Mouse (Mus musculus): ENCODE measurements around the gene Camk1d.
"Not testable (repeated sequence)": the region's sequence is repeated elsewhere in the genome, so short reads cannot be mapped to it uniquely, and the experiment has no call there.

Camk1d gene

DNA sequence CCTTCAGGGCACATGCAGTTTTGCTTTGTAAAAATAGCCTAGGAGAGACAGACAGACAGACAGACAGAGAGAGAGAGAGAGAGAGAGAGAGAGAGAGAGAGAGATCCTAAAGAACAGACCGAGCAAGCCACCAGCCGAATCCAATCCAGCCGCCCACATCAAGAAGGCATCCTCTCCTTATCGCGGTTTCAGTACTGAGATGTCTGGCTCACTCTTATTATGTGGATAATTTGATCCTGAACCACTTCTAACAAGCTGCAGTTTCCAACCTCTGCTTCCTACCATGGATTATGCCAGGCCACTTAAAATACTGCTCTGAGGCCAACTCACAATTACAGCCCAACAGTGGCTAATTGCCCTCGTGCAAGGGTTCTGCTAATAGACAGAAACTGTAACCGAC is 325.9 kb downstream of the Camk1d start:
- no peak for DNase-seq

DNA sequence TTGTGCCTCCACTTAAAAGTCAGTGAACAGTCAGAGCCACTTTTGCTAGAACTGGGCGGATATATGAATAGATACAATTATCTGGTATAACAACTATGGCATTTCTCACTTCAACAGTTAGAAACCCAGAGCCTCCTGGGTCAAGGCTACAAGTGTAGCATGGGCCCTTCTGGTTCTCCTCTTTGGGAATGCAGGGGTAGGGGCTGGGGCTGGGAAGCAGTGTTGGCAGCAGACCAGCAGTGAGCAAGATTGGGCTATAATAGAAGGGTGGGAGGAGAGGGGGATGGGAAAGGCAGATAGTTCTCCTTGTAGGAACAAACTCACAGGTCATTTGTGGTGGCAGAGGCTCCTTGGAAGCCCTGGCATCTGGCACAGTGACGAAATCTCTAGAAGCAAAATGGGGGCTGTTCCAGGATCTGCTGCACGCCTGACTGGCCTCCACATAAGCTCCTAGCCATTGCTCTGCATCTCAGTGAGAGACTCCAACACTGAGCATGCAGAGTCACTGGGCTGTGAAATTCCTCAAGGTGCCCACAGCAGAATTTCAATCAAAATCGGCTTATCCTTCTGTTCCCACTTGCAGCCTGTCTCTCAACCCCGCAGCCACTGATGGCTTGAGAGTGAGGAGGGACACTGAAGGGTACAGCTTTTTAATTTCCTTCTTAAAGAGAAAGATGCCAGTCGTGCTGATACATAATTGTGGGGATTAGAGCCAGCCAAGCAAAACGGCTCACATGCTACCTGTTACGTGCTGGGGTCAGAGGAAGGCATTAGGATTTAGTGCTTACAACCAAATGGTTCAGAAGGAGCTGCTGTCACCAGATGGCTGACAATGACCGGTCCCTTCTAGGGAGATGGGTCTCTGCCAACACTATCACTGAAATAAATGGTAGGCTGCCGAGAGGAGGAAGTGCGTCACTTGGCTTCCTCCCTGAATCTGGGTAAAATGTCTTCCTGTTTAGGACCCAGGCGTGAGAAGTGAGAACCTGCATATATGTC is 332.3 kb downstream of the Camk1d start:
- DNase-seq, result no peak

- DNase-seq, result no peak
Measured at GRCm38 (mm10) chr2:5380973-5381372, 333.3 kb downstream of the Camk1d start.

- DNase-seq, result not testable (repeated sequence)
Measured at GRCm38 (mm10) chr2:5378922-5379321, 335.4 kb downstream of the Camk1d start.

GRCm38 (mm10) chr2:5378066-5378672 is 336.1 kb downstream of the Camk1d start:
- DNase-seq, result no peak

- DNase-seq, result no peak
Measured at GRCm38 (mm10) chr2:5372886-5373429, 341.4 kb downstream of the Camk1d start.

- peak; percentile 19 for DNase-seq
Measured at GRCm38 (mm10) chr2:5371316-5371715, 343.0 kb downstream of the Camk1d start.

DNA sequence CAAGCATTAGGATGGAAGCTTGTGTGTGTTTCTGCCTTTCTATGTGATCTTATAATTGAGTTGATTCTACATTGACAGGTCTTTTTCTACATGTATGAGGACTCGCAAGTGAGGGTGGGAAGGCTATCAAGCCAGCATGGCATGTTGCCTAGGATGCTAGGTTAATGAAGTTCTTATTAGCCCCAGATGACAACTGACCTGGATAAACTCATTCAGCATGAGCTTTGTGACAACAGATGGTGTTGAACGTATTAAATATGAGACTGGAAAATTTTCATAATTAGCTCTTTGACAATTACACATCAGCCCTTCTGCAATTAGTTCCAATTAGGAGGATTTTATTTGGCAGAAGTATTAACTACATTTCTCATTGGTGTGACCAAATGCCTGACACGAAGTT is 343.7 kb downstream of the Camk1d start:
- DNase-seq, result no peak

DNA sequence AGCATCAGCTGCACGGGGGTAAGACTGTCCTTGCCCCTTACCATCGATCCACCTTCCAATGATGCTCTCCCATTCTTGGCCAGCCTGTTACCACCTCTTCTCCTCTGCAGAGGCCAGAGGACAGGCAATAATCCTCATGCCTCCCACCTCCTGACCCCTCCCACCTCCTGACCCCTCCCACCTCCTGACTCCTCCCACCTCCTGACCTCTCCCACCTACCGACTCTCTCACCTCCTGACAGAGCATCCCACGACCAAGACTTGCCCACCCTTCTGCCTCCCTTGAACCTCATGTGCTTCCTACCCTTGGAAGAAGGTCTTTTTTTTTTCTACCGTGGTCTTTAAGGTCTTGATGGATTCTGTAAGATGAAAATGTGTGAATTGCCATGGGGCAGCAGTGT is 350.5 kb downstream of the Camk1d start:
- no peak for DNase-seq

- no peak for DNase-seq
Measured at GRCm38 (mm10) chr2:5358049-5358448, 356.3 kb downstream of the Camk1d start.

- no peak for DNase-seq
Measured at GRCm38 (mm10) chr2:5357056-5357455, 357.3 kb downstream of the Camk1d start.

DNA sequence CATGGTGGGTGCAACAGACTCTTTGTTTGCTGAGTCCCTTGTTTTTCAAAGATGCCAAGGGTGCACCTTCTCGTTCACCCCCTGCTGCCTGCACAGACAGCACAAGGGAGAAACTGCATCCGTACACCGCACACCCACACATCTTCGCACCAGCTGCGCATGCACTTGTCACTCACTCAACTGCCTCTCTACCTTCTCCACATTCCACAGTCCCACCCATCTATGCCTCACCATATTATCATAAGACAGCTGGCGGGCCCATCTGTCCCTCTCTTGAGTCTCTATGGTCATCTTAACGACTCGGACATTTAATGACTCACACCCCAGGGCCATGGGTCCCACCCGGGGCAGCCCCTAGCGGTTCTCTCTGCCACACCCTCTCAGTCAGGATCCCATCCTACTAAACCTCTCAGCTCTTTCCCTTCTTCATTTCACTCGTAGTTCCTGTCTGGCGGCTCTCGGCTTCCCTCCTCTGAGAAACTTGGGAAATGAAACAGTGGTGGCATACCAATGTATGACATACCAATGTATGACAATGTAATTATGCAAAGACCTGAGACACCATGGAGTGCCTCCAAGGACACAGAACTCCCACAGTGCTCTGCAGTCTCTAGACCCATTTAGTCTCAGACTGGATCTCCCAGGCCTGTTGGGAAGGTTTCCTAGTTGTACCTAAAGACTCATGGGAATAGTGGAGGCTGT is 361.3 kb downstream of the Camk1d start:
- no peak for DNase-seq

DNA sequence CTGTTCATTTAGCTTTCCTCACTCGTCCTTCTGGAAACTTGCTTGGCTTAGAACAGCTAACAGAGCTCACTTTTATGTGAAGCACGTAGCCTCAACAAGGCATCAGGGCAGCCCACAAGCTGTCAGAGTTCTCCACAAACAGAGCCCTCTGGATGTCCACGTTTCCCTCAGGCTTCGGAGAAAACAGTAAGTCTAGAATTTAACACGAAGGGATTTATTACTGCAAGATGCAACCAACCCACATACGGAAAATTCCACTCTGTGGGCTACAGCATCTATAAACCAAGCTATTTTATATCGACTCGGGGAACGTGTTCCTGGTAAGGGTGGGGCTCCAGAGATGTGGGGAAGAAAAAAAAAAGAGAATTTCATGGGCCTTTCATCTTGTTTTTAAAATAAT is 369.0 kb downstream of the Camk1d start:
- no peak for DNase-seq

DNA sequence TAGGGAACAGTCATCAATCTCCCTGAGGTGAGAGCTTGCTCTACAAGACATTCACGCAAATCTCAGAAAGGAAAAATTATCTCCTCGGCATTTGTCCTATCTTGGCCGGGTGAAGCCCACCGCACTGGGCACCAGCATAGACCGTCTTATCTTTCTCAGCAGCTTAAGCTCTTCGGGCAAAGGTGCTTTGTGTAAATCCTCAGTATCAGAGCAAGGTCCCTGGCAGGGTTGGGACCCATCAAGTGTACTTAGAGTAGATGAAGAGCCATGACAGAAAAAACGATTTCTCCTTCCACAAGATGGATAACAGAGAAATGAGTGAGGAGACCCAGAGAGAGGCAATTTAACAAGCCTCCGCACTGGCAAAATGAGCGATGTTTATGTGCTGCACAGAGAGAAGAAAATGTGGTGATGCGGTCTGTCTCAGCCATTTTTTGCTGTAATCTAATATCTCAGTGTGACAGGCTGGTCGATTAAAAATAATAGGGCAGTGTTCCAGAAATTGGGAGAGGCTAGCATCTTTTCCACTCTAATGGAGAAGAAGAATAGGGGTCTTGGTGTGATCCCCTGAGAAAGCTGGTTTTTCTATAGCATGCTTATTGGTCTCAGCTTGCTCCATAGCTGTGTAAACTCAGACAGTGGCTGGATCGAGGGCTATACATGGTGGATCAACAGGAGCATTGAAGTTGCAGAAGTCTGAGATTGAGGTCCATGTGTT is 386.6 kb downstream of the Camk1d start:
- DNase-seq, result no peak

DNA sequence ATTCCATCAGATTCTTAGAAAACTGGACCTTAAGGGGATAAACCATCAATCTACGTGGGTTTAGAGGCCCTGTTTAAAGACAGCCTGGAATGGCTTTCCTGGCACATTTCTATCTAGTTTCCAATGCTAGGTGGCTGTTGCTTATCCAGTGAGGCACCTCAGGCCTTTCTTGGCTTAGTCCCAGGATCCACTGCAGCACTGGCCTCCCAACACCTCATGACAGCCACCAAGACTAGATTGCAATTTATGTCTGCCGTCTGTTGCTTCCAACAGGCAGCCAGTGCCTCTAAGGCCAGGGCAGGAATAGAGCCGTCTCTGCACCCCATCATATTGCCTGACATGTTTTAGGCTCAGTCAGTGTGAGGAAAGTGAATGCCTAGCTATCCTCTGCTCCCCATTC is 389.5 kb downstream of the Camk1d start:
- DNase-seq, result no peak

DNA sequence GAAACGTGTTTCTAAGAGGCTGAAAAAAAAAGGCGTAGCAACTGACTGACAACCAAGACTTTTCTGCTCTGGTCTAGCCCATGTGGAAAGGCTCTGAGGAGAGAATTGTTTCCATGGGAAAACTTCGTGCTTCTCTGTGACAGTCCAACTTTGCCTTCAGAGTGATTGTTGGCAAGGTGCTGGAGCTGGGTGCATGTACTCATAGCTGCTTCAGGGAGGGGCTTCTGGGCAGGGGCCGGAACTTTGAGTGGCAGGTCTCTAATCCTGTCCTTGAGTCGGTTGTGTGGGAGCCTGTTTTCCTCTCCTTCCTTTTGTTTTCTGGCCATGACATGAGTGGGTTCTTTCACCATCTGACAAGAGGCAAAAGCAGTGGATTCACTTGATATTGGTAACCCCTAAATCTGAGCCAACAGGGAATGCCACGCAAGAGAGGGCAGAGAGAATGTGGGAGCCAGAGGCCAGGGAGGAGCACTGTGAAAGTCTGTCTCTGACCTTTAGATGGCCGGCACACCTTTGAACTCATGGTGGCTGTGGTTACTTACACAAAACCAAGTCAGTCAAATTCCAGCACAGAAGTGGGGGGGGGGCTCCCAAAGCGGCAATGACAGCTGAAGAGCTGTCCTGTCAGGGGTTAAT is 392.5 kb downstream of the Camk1d start:
- DNase-seq, result no peak

DNA sequence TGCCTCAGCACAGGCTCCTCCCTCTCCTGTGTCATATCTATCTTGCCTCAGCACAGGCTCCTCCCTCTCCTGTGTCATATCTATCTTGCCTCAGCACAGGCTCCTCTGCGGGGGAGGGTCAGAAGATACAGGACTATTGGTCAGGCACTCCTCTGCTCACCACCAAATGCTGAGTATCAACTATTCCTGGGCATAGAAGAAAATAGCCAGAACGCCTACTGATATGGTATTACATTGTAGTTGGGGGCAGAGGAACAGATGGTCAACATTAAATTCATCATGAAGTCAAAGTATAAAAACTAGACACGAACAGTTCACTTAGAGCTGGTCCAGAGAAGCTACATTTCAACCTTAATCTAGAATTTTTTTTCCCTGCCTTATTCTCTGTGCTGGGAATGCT is 395.2 kb downstream of the Camk1d start:
- no peak for DNase-seq

DNA sequence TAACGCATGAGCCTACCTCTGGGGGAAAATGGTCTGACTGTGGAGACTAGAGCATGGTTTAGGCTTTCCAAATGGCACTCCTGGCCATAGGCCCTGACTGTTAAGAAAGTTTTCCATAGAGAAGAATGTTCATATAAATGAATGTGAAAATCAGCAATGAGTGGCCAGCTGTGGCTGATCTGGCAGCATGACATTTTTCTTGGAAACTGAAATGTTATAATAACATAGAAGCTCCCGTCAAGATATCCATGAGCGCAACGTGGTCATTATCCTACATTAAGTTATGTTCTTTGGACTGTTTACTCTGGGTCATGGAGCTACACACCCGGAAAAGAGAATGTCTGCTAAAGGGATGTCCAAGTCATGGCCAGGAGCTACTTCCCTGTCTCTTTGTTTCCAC is 397.6 kb downstream of the Camk1d start:
- no peak for DNase-seq

DNA sequence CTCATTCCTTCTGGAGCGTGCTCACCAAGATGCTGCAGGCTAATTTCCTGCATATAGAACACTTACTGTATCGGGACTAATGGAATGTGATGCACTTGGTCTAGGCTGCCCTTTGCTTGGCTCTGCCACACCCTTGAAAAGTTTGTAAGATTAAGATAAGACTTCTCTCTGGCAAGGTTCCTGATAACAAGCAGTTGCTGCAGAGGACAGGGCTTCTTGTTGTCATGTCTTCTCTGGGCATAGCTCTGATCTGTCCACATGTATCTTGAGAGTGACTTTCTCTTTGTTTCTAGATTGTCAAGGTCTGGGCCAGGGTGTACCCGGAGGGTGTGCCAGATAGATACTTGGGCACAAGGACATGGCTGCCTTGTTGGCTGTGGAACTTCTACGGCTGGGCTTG is 398.1 kb downstream of the Camk1d start:
- DNase-seq, result no peak

GRCm38 (mm10) chr2:5315291-5315828 is 399.0 kb downstream of the Camk1d start:
- DNase-seq, result no peak

DNA sequence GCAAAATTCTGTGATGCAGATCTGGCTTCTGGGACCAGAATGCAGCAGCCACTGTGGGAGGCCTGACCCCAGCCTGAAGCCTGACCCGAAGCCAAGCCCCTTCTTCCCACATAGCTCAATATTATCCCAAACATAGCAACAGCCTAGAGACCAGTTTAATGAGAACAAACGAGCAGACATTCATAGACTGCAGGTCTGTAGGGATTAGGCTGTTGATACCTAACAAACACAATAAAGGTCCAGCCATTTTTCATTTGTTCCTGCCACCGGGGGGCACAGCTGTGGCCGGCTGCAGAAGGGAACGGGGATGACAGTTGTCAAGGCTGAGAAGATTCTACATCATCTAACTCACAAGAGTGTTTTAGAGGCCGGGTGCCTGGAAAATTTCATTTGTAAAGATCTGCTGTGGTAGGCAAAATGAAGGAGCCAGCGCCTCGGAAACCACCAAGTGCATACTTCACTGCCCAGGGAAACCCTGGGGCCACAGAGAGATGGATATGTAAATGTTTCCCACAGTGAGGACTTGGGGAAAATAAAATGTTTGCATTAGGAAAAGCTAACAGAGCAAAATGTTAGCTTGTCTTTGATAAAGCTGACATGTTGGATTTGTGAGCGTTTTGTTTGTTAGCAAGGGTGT is 399.7 kb downstream of the Camk1d start:
- DNase-seq, result no peak

Data from right cerebral cortex, postnatal 14 days (tissue).